Mouse (Mus musculus): ENCODE measurements around the gene Rpn2. TPM values are rescaled to one million over a fixed set of nuclear protein-coding genes. Genes with fewer than 3 reads are reported as not detected.

Gene Rpn2
- polyA plus RNA-seq, 1 experiment, result 95.1 TPM

DNA sequence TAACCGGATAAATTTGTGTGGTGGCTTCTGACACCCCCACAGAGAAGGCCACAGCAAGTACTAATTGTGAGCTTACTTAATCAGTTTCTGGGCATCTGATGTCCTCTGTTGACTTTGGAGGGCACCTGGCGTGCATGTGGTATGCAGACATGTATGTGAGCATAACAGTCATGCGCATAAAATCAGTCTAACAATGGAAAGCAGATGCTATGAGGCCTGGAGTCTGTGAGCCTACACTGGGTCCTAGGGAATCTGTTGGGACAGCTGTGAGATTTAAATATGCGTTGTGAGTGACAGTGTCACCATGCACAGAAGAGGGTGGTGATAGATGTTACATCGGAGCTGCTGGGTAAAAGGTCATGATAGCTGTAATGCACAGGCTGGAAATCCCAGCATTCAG lies 53.2 kb downstream of the Rpn2 start:
- Histone ChIP-seq H3K27me3 (ENCODE audit: control insufficient read depth, insufficient read depth, low read length) (no peaks in the 10 kb centered on the region), H3K27ac (ENCODE audit: insufficient read depth, low read length) (no peak overlapping the region), H3K4me1 (ENCODE audit: control insufficient read depth, insufficient read depth, insufficient read length) (no peaks in the 10 kb centered on the region), H3K36me3 (ENCODE audit: control insufficient read depth, insufficient read depth, low read length) (peaks cover 4% of the 10 kb centered on the region), H3K4me3 (ENCODE audit: extremely low read depth, insufficient read depth, insufficient read length) (no peak overlapping the region)
- TF ChIP-seq CTCF (IDR thresholded peaks at IDR 0.05; ENCODE audit: extremely low read depth, insufficient read depth, insufficient read length, insufficient replicate concordance) (no peak), POLR2A (IDR thresholded peaks at IDR 0.05; ENCODE audit: low read depth, low read length) (no peak)
- DNase-seq (ENCODE audit: low read depth in 1 of 2, low spot score in 2 of 2), result no peak
- 88% methylated on average over 5 of the region's 5 CpGs for WGBS

DNA sequence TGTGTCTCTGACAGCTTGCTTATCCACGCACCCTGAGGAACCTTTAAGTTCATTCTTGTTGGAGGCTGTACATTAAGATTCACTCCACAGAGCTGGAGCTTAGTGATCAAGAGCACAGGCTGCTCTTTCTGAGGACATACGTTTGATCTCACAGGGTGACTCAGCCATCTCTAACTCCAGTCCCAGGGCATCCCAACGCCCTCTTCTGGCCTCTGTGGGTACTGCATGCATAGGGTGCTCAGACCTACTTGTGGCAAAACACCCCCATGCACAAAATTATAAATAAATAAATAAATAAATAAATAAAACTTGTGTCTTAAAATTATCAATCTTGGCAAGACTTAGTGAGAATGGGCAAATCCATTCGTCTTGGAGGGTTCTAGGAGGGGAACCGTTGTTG lies 59.8 kb downstream of the Rpn2 start:
- Histone ChIP-seq H3K36me3 (ENCODE audit: control insufficient read depth, insufficient read depth, low read length) (no peaks in the 10 kb centered on the region), H3K4me1 (ENCODE audit: control insufficient read depth, insufficient read depth, insufficient read length) (no peaks in the 10 kb centered on the region), H3K27me3 (ENCODE audit: control insufficient read depth, insufficient read depth, low read length) (no peaks in the 10 kb centered on the region), H3K4me3 (ENCODE audit: extremely low read depth, insufficient read depth, insufficient read length) (no peak overlapping the region), H3K27ac (ENCODE audit: insufficient read depth, low read length) (no peak overlapping the region)
- DNase-seq (ENCODE audit: low read depth in 1 of 2, low spot score in 2 of 2), result peak; percentile 17 to 34
- 38% methylated on average over 5 of the region's 5 CpGs for WGBS
- TF ChIP-seq POLR2A (IDR thresholded peaks at IDR 0.05; ENCODE audit: low read depth, low read length) (no peak), CTCF (IDR thresholded peaks at IDR 0.05; ENCODE audit: extremely low read depth, insufficient read depth, insufficient read length, insufficient replicate concordance) (peak; percentile 35; the same call in 1 of the 2 replicates)

DNA sequence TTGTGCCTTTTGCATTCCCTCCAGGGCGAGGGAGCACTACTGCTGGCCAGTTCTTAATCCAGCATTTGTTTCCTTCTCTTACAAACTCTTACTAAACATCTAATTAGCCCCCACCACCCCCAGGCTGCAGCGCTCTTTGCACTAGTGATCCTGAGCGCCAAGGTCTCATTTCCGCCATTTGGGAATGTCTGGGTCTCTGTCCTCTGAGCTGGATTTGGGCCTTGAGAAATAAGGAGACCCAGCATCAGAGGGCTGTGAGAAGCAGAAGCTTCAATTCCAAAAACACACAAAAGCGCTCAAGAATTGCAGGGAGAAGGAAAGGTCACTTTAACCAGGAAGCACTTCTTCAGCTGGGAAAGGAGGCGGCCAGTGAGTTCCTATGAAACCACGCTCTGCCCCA lies 60.7 kb downstream of the Rpn2 start:
- Histone ChIP-seq H3K27me3 (ENCODE audit: control insufficient read depth, insufficient read depth, low read length) (no peaks in the 10 kb centered on the region), H3K4me3 (ENCODE audit: extremely low read depth, insufficient read depth, insufficient read length) (no peak overlapping the region), H3K27ac (ENCODE audit: insufficient read depth, low read length) (no peak overlapping the region), H3K36me3 (ENCODE audit: control insufficient read depth, insufficient read depth, low read length) (no peaks in the 10 kb centered on the region), H3K4me1 (ENCODE audit: control insufficient read depth, insufficient read depth, insufficient read length) (no peaks in the 10 kb centered on the region)
- TF ChIP-seq CTCF (IDR thresholded peaks at IDR 0.05; ENCODE audit: extremely low read depth, insufficient read depth, insufficient read length, insufficient replicate concordance) (no peak), POLR2A (IDR thresholded peaks at IDR 0.05; ENCODE audit: low read depth, low read length) (no peak)
- no peak for DNase-seq (ENCODE audit: low read depth in 1 of 2, low spot score in 2 of 2)
- 83% methylated on average over 7 of the region's 7 CpGs for whole genome bisulfite sequencing

DNA sequence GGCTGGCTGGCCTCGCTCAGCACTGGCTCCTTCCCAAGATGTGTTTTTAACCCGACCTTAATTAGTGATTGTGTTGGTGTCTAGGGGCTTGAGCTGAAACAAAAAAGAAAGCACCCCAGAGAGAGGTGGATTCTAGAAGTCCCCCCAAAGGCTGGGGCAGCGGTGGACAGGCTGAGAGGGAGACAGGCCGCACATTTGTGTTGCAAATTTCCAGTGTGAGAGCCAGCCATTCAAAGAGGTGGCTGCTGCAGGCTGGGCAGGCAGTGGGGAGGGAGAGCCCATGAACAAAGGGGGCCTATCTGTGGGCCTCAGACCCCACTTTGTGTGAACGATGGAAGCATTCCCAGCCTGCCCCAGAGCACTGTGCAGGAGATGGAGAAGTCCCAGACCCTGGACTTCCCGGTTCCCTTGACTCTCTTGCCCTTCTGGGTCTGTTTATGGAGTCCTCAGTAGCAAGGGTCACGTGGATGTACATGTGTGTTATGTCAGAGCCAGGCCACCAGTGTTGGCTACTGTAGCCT lies 61.5 kb downstream of the Rpn2 start:
- H3K4me1 ChIP-seq (ENCODE audit: control insufficient read depth, insufficient read depth, insufficient read length), result no peaks in the 10 kb centered on the region
- no peaks in the 10 kb centered on the region for H3K27me3 ChIP-seq (ENCODE audit: control insufficient read depth, insufficient read depth, low read length)
- 73% methylated on average over 7 of the region's 7 CpGs for WGBS
- 0 out of 2 replicates have a peak overlapping the region, but pooled peaks have one; percentile 15 for H3K27ac ChIP-seq (ENCODE audit: insufficient read depth, low read length)
- no peak for DNase-seq (ENCODE audit: low read depth in 1 of 2, low spot score in 2 of 2)
- H3K4me3 ChIP-seq (ENCODE audit: extremely low read depth, insufficient read depth, insufficient read length), result no peak overlapping the region
- no peaks in the 10 kb centered on the region for H3K36me3 ChIP-seq (ENCODE audit: control insufficient read depth, insufficient read depth, low read length)
- TF ChIP-seq POLR2A (IDR thresholded peaks at IDR 0.05; ENCODE audit: low read depth, low read length) (no peak), CTCF (IDR thresholded peaks at IDR 0.05; ENCODE audit: extremely low read depth, insufficient read depth, insufficient read length, insufficient replicate concordance) (no peak)

DNA sequence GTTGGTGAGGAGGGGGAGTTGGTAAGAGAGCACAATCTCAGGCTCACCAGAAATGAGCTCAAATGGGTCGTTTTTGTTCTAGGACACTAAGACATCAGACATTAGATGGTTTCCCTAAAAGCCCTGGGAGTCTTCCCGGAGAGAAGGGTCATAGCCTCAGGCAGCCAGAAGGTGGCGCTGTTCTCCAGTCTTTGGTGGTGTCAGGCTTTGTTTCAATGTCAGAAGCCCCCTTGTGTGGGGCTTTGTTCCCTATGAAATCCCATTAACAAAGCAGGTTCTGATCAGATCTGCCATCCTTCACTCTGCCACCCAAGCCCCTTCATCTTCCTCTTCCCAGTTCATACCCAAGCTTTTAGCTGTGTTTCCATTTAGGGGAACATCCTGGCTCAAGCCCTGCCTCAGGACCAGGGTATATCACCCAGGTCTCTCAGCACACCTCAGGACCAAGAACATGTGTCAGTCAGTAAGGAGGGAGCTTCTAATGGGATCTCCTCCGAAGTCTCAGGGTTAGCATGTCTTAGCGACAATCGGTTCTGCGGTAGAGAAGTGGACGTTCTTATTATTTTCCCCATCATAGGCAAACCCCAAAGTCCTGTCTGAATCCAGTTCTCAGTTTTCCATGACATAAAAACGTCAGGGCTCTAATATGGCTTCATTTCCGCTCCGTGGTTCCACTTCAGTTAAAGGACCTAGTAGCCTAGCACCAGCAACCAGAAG lies 62.9 kb downstream of the Rpn2 start:
- no peaks in the 10 kb centered on the region for H3K4me1 ChIP-seq (ENCODE audit: control insufficient read depth, insufficient read depth, insufficient read length)
- no peaks in the 10 kb centered on the region for H3K36me3 ChIP-seq (ENCODE audit: control insufficient read depth, insufficient read depth, low read length)
- DNase-seq (ENCODE audit: low read depth in 1 of 2, low spot score in 2 of 2), result peak; percentile 3 to 49
- TF ChIP-seq POLR2A (IDR thresholded peaks at IDR 0.05; ENCODE audit: low read depth, low read length), result no peak
- peak; percentile 88; the same call in 1 of the 2 replicates for TF ChIP-seq CTCF (IDR thresholded peaks at IDR 0.05; ENCODE audit: extremely low read depth, insufficient read depth, insufficient read length, insufficient replicate concordance)
- H3K27ac ChIP-seq (ENCODE audit: insufficient read depth, low read length), result no peak overlapping the region
- no peak overlapping the region for H3K4me3 ChIP-seq (ENCODE audit: extremely low read depth, insufficient read depth, insufficient read length)
- no peaks in the 10 kb centered on the region for H3K27me3 ChIP-seq (ENCODE audit: control insufficient read depth, insufficient read depth, low read length)
- 55% methylated on average over 11 of the region's 11 CpGs for WGBS

DNA sequence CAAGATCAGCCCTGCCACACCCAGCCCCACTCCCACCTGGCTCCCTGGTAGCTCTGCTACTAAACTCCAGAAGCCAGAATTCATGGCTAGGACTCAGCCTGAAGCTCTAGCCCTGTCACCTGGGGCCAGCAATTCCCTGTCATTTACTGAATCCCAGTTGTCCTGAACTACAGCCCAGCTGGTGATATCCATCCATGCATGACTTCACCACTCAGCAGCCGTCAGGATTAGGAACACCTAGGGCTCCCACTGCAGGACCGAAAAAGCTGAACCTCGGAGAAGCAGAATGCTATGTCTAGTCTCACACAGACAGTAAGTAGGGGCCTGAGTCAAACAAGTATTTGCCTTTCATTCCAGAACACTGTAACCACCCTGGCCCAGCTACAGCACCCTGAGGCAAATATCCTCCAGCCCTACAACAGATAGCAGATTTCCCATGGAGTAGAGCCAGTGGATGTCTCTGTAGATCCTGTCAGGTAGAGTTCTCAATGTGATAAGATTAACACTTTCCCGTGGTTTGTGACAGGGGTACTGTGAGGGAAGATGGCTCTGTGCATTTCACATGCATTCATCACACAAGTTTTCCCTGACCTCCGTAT lies 63.6 kb downstream of the Rpn2 start:
- H3K4me1 ChIP-seq (ENCODE audit: control insufficient read depth, insufficient read depth, insufficient read length), result no peaks in the 10 kb centered on the region
- no peaks in the 10 kb centered on the region for H3K27me3 ChIP-seq (ENCODE audit: control insufficient read depth, insufficient read depth, low read length)
- no peak for TF ChIP-seq CTCF (IDR thresholded peaks at IDR 0.05; ENCODE audit: extremely low read depth, insufficient read depth, insufficient read length, insufficient replicate concordance)
- no peak for TF ChIP-seq POLR2A (IDR thresholded peaks at IDR 0.05; ENCODE audit: low read depth, low read length)
- no peak overlapping the region for H3K4me3 ChIP-seq (ENCODE audit: extremely low read depth, insufficient read depth, insufficient read length)
- no peak for DNase-seq (ENCODE audit: low read depth in 1 of 2, low spot score in 2 of 2)
- no peak overlapping the region for H3K27ac ChIP-seq (ENCODE audit: insufficient read depth, low read length)
- H3K36me3 ChIP-seq (ENCODE audit: control insufficient read depth, insufficient read depth, low read length), result no peaks in the 10 kb centered on the region
- WGBS, result 85% methylated on average over 5 of the region's 5 CpGs

DNA sequence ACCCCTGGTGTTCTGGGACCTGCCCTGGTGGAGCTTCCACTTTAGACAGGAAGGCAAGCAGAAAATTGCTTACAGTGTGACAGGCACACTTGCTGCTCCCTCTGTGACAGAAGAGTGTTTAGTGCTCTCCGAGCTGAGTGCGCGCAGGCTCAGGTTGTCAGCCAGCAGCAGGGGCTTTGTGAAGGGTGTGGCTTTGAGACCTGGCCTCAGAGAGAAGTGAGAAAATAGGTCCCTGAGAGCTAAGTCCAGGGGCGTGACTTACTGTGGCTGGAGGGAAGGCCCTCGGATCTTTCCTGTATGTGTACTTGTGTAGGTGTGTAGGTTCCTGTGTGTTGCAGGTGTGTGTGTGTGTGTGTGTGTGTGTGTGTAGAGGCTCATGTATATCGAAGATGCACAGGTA lies 64.5 kb downstream of the Rpn2 start:
- no peaks in the 10 kb centered on the region for H3K36me3 ChIP-seq (ENCODE audit: control insufficient read depth, insufficient read depth, low read length)
- no peak for DNase-seq (ENCODE audit: low read depth in 1 of 2, low spot score in 2 of 2)
- no peak overlapping the region for H3K4me3 ChIP-seq (ENCODE audit: extremely low read depth, insufficient read depth, insufficient read length)
- 84% methylated on average over 6 of the region's 6 CpGs for WGBS
- TF ChIP-seq POLR2A (IDR thresholded peaks at IDR 0.05; ENCODE audit: low read depth, low read length) (no peak), CTCF (IDR thresholded peaks at IDR 0.05; ENCODE audit: extremely low read depth, insufficient read depth, insufficient read length, insufficient replicate concordance) (no peak)
- H3K4me1 ChIP-seq (ENCODE audit: control insufficient read depth, insufficient read depth, insufficient read length), result no peaks in the 10 kb centered on the region
- no peak overlapping the region for H3K27ac ChIP-seq (ENCODE audit: insufficient read depth, low read length)
- no peaks in the 10 kb centered on the region for H3K27me3 ChIP-seq (ENCODE audit: control insufficient read depth, insufficient read depth, low read length)

Data from spleen, adult 2 months (tissue).